Mouse (Mus musculus) forebrain, postnatal 0 days (tissue): ENCODE measurements around the gene Myl12a. TPM values are rescaled to one million over a fixed set of nuclear protein-coding genes. Genes with fewer than 3 reads are reported as not detected.

Experiments used
- ATAC-seq: fragments of 200-750 bp; cut with Nextera tagmentation; 2 replicates; pipeline ENCODE4 v1.8.0; 2017; ENCODE audit warnings: mild to moderate bottlenecking, moderate library complexity
- DNase-seq: peaks from one replicate; pipeline ENCODE4 v3.0.0-alpha.2; 2015
- H3K27ac ChIP-seq: fragments of 300-500 bp; sonication (generic); 2 replicates; pipeline ENCODE4 v1.5.1; 2014; ENCODE audit warnings: low read depth, mild to moderate bottlenecking, antibody characterized with exemption, low read length, moderate library complexity, mixed read lengths
- H3K27me3 ChIP-seq: fragments of 300-500 bp; sonication (generic); 2 replicates; pipeline ENCODE4 v1.6.1; 2014; ENCODE audit warnings: mild to moderate bottlenecking, low read length, mixed read lengths; ENCODE audit not compliant: insufficient read depth
- H3K36me3 ChIP-seq: fragments of 300-500 bp; sonication (generic); 2 replicates; pipeline ENCODE4 v1.6.1; 2014; ENCODE audit warnings: mild to moderate bottlenecking, moderate library complexity; ENCODE audit not compliant: insufficient read depth
- H3K4me1 ChIP-seq: fragments of 300-500 bp; sonication (generic); 2 replicates; pipeline ENCODE4 v1.6.1; 2014; ENCODE audit warnings: antibody characterized with exemption; ENCODE audit not compliant: insufficient read depth
- H3K4me2 ChIP-seq: fragments of 300-500 bp; sonication (generic); 2 replicates; pipeline ENCODE4 v1.6.1; 2014; ENCODE audit warnings: low read depth, mild to moderate bottlenecking, moderate library complexity
- H3K4me3 ChIP-seq: fragments of 300-500 bp; sonication (generic); 2 replicates; pipeline ENCODE4 v1.5.1; 2014; ENCODE audit warnings: low read depth, low read length, mixed read lengths
- H3K9ac ChIP-seq: fragments of 300-500 bp; sonication (generic); 2 replicates; pipeline ENCODE4 v1.6.1; 2014; ENCODE audit warnings: mild to moderate bottlenecking
- H3K9me3 ChIP-seq: fragments of 300-500 bp; sonication (generic); 2 replicates; pipeline ENCODE4 v1.6.1; 2016; ENCODE audit warnings: low read length
- CTCF ChIP-seq: sonication (generic); IDR thresholded peaks from 2 replicates; pipeline ENCODE4 v1.5.1; 2016; ENCODE audit warnings: antibody characterized with exemption, control low read depth, low read depth
- WGBS: fragments of 180-500 bp; shearing (Covaris S2); extraction: QIAGEN DNeasy Blood & Tissue Kit; methylation state at CpG from one replicate; pipeline ENCODE4 v1.1.7; 2014; 5-methylcytosine and 5-hydroxymethylcytosine counted together
- polyA plus RNA-seq: library from polyadenylated mRNA; unstranded; fragments of >200 nt; fragmentation: Nextera tagmentation; extraction: Ambion mirVana; gene quantifications from 2 replicates; pipeline ENCODE4 v1.2.1, GENCODE M21; 2015
- total RNA-seq: library from RNA; depleted of rRNA; stranded (reverse); fragments of >200 nt; gene quantifications from 2 replicates; pipeline ENCODE4 v1.2.3, GENCODE M21; 2014

Myl12a gene
- total and polyA plus RNA-seq, 2 experiments from 2014 or later = 35.6 to 80.8 TPM

DNA sequence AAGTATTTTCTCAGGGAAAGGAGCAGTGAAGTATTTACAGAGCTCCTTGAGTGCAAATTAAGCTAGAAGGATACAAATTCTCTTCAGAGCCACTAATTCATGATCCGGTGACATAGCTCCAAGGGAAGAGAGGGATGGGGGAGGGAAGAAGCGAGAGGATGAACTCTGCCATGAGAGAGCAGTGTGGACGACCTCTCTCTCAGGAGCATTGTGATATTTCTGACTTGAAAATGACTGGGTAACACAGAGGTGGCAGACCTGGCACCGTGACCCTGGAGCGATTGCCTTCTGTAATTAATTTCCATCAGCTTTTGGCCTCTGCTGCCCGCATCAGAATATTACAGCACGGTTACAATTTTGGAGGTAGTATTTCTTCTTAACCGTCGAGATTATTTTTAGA lies 17.2 kb upstream of the Myl12a start:
- H3K4me1 ChIP-seq = no peaks in the 10 kb centered on the region
- no peaks in the 10 kb centered on the region for H3K27me3 ChIP-seq
- ATAC-seq = no peak
- no peaks in the 10 kb centered on the region for H3K9me3 ChIP-seq
- H3K4me2 ChIP-seq = no peak overlapping the region
- WGBS = 63% methylated on average over 9 of the region's 9 CpGs
- DNase-seq = no peak
- no peak overlapping the region for H3K4me3 ChIP-seq
- H3K27ac ChIP-seq = no peak overlapping the region
- no peaks in the 10 kb centered on the region for H3K36me3 ChIP-seq
- no peak overlapping the region for H3K9ac ChIP-seq
- no peak for TF ChIP-seq CTCF

DNA sequence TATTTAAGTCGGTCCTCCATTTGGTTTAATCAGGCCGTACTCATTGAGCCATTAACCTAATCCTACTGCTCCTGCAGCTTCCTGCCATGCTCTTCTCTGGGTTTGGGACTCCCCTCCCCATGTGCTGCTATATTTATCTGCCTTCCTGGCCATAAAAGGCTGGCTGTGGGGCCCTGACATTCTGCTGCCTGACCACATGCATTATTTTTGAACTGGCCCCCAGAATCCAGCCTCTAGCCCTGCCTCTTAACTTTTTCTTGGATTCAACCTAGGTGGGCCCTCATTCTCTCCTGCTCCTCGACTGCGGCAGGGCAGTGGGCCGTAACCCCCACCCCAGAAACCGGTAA lies 16.6 kb upstream of the Myl12a start:
- Histone ChIP-seq H3K9me3 (no peaks in the 10 kb centered on the region), H3K27me3 (no peaks in the 10 kb centered on the region), H3K4me1 (no peaks in the 10 kb centered on the region), H3K4me3 (no peak overlapping the region), H3K9ac (no peak overlapping the region), H3K4me2 (no peak overlapping the region), H3K27ac (no peak overlapping the region), H3K36me3 (no peaks in the 10 kb centered on the region)
- ATAC-seq (no peak), DNase-seq (no peak)
- no peak for TF ChIP-seq CTCF
- WGBS = 39% methylated on average over 6 of the region's 6 CpGs

DNA sequence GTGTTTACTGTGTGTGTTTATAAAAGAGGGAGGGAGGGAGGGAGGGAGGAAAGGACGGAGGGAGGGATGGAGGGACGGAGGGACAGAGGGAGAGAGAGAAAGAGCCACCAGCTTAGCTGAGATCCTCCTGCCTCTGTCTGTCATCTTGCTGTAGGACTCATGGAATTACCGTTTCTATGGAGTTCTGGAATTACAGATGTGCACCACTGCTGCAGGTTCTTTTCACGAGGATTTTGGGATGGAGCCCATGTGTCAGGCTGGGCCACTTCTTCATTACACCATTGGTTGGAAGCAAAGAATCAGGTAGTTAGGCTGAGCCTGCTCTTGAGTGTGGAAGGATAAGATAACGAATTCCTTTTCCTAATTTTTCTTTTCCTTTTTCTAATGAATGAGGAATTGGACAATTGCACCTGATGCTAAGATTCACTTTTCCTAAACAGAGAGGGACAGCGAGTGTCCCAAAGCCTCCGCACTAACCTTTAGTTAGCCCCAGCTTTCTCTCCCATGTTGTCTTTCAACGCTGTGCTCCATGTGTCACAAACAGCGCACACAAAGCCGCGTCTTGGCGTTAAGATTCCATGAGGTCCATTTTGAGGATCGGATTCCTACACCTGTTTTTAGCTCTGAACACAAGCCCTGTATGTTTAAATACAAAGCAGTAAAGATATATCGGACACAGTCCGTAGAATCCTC lies 16.1 kb upstream of the Myl12a start:
- H3K27ac ChIP-seq = no peak overlapping the region
- 88% methylated on average over 15 of the region's 15 CpGs for WGBS
- ATAC-seq (no peak), DNase-seq (no peak)
- H3K4me1 ChIP-seq = no peaks in the 10 kb centered on the region
- H3K4me3 ChIP-seq = no peak overlapping the region
- no peaks in the 10 kb centered on the region for H3K9me3 ChIP-seq
- H3K36me3 ChIP-seq = no peaks in the 10 kb centered on the region
- no peak overlapping the region for H3K9ac ChIP-seq
- no peak for TF ChIP-seq CTCF
- no peaks in the 10 kb centered on the region for H3K27me3 ChIP-seq
- H3K4me2 ChIP-seq = no peak overlapping the region

DNA sequence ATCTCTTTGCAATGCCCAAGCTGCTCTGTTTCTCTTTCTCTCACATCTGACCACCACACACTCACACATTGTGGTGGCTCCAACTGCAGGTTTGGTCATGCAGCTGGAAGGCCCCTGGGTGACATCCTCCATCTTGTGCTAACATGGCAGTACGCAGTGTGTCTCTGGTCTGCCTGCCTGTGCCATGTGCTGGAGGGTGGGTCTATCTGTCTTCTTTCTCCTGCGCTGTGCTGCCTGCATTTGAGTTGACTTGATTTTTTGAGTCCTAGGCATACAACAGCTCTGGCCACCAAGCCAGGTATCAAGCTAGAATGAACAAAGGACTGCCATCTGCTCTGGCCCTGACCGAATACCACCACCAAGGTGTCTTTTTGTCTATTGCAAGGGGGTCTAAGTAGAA lies 15.5 kb upstream of the Myl12a start:
- WGBS = 90% methylated on average over 3 of the region's 3 CpGs
- TF ChIP-seq CTCF = no peak
- Histone ChIP-seq H3K27ac (no peak overlapping the region), H3K27me3 (no peaks in the 10 kb centered on the region), H3K9me3 (no peaks in the 10 kb centered on the region), H3K4me1 (no peaks in the 10 kb centered on the region), H3K4me2 (no peak overlapping the region), H3K9ac (no peak overlapping the region), H3K4me3 (no peak overlapping the region), H3K36me3 (no peaks in the 10 kb centered on the region)
- DNase-seq = no peak
- ATAC-seq = no peak

DNA sequence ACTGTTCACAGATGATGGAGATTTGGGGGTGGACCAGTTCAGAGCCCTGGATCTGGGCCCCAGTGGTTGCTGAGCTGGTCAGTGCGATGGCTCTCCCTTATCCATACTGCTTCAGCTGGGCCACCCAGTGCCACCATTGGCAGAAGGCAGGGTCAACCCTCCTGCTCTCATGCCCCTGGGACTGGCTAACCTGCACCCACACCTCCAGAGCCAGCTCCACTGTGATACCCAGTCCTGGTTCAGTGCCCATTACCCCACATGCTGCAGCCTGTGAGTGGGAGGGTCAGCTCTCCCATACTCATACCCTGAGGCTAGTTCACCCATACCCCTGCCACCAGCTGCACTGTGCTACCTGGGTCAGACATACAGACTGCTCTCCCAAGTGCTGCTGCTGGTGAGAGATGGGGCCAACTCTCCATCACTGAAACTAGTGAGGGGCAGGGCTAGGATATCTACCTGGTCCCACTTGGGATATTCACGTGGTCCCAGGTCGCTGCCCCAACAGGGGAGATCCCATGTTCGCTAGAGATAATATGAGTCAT lies 14.8 kb upstream of the Myl12a start:
- no peaks in the 10 kb centered on the region for H3K4me1 ChIP-seq
- WGBS = 94% methylated on average over 4 of the region's 4 CpGs
- DNase-seq = no peak
- H3K27me3 ChIP-seq = no peaks in the 10 kb centered on the region
- no peak for TF ChIP-seq CTCF
- no peak for ATAC-seq
- no peaks in the 10 kb centered on the region for H3K36me3 ChIP-seq
- no peaks in the 10 kb centered on the region for H3K9me3 ChIP-seq
- H3K9ac ChIP-seq = no peak overlapping the region
- no peak overlapping the region for H3K4me2 ChIP-seq
- H3K4me3 ChIP-seq = no peak overlapping the region
- H3K27ac ChIP-seq = no peak overlapping the region

DNA sequence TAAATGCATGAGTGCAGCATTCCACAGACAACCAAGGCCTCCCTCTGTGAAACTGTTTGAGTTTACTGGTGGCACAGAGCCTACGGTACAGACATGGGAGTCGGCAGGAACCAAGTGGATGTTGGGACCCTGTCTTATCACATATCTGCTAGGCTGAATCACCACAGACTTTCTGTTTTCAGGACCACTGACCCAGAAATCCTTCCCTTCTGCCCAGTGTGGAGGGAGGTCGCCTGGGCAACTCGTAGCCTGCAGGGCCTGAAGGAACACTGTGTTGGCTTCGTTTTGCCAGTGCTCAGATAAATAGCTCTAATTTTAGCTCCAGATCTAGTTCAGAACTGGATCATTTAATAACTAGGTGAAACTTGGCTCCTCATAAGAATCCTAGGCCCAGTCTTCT lies 12.2 kb upstream of the Myl12a start:
- no peak for ATAC-seq

DNA sequence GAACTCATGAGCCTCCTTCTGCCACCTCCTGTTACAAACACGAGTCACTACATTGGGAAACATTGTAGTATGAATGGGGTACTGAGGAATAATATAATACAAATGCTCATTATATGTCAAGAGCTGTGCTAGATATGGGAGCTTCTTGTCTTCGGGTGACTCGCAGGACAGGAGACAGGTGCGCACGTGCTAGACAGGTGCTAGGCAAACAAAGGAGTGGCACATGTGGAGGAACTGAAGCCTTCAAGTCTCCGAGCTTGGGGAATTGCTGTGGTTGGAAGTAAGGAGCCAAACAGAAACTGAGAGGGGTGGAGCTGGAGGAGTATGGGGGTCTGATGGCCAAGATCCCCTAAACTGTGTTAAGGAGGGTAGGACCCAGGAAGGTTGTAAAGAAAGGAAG lies 10.4 kb upstream of the Myl12a start:
- H3K27me3 ChIP-seq = no peaks in the 10 kb centered on the region
- no peak for DNase-seq
- H3K4me1 ChIP-seq = no peaks in the 10 kb centered on the region
- H3K9me3 ChIP-seq = no peaks in the 10 kb centered on the region
- no peak overlapping the region for H3K4me2 ChIP-seq
- H3K9ac ChIP-seq = no peak overlapping the region
- H3K4me3 ChIP-seq = no peak overlapping the region
- H3K36me3 ChIP-seq = no peaks in the 10 kb centered on the region
- WGBS = 94% methylated on average over 6 of the region's 6 CpGs
- H3K27ac ChIP-seq = no peak overlapping the region
- ATAC-seq = no peak
- TF ChIP-seq CTCF = no peak

More for the DNA sequence above, 12.2 kb upstream of the Myl12a start:
- H3K4me1 ChIP-seq = no peaks in the 10 kb centered on the region
- no peak for DNase-seq
- no peak overlapping the region for H3K9ac ChIP-seq
- WGBS = 48% methylated on average over 5 of the region's 5 CpGs
- no peaks in the 10 kb centered on the region for H3K36me3 ChIP-seq
- H3K27me3 ChIP-seq = no peaks in the 10 kb centered on the region
- H3K9me3 ChIP-seq = no peaks in the 10 kb centered on the region
- no peak overlapping the region for H3K27ac ChIP-seq
- no peak overlapping the region for H3K4me3 ChIP-seq
- H3K4me2 ChIP-seq = no peak overlapping the region
- TF ChIP-seq CTCF = no peak
